Mouse (Mus musculus): ENCODE data around the gene Surf6.
A peak's percentile ranks its signal among the peaks of the same experiment; 100 is the strongest.

The Surf6 gene

DNA sequence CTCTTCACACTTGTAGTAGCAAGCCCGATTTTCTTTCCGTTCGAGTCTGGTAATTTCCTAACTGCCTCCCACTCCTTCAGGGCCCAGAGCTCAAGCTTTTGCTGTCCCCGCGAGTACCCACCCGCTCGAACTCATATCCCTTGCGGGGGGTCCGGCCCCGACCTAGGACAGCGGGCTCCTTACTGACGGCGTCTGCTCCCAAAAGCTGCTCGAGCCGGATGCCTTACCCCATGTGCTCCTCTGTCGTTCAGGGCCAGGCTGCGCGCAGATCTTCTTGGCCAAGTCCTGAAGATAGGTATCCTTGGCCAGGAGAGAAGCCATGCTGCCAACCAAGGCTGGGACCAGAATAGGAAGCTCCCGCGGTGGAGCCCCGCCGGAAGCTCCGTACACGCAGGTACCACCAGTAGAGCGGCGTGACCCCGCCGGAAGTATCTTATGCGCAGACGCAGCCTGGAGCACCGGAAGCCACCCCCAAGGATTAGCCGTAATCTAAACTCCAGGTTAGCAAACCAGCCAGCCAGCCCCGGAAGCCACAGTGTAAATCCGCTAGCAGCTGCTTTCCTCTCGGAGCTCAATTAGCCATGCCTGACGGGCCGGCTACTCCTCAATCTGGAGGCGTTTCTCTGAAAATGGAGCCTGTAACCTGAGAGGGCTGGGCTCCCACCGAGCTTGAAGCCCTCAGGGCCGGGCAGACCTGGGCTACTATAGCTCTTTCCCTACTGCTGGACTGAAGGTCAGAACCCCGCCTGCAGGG, at the start of gene Surf6:
Gene Surf6 (minus strand): TSS at position 413 of the 754 bp plus-strand sequence.
- DNase-seq: peak; percentile 98

DNA sequence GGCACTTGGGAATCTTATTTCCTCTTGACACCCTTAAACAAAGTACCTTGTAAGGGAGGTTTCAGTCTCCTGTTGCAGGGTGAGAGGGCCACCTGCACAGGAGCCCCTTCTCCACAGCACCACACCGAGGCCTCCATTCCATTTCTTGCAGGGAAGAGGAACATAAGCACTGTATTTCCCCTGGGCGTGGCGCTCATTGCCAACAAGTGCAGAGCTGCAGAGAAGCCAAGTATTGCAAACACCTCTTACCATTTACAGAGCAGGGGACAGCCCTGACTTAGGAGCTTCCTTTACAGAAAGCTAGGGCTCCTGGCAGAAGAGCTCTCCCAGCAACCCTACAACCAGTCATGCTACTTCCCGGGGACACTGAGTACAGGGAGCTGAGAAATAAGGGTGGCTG, 49.5 kb upstream of the Surf6 start:
- no peak for DNase-seq

DNA sequence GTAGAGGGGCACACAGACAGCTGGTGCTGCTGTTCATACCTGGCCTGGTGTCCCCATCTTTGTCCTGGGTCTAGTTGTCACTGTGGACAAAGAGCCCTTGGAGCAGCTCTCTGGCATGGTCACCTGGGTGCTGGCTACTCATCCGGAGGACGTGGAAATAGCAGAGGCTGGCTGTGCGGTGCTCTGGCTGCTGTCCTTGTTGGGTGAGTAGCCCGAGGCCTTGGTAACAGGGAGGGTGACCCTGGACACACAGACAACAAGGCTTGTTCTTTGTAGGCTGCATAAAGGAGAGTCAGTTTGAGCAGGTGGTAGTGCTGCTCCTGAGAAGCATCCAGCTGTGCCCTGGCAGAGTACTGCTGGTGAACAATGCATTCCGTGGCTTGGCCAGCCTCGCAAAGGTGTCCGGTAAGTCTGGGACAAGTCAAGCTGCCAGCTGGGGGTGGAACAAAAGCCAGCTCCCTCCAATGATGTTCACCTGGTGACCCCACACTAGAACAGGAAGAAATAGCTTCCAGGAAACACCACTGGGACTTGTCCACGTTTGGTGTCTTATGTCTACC, 48.7 kb upstream of the Surf6 start:
- DNase-seq: no peak

DNA sequence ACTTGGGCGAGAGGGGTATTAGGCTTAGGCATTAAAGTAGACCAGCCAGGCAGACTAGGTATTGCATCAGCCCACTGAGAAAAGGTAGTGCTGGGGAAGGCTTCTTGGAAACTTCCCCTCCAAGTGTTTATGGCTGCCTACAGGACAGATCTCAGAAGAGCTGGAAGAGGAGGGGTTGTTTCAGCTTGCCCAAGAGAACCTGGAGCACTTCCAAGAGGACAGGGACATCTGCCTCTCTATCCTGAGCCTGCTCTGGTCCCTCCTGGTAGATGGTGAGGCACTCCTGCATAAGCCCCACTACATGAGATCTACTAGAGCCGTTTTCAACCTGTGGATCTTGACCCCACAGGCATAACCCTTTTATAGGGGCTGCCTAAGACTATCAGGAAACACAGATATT, 47.7 kb upstream of the Surf6 start:
- DNase-seq: no peak

DNA sequence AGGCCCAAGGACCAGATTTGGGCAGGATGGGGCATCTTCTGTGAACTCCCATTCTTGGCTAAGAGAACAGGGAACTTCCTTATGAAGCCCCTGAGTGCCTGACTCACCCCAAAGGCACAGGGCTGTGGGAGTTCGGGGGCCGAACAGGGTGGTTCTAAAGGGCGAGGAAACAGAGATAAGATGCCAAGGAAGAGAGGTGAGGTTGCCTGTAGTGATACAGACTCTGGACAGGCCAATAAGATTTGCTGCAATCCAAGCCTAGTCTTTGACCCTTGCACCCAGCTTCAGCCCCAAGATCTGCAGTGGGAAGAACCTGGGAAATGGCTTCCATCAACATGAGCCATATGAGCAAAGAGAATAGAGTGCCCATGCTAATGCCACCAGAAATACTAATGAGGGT, 40.6 kb upstream of the Surf6 start:
- no peak for DNase-seq

GRCm38 (mm10) chr2:26941539-26941938, 38.9 kb upstream of the Surf6 start:
- DNase-seq: peak in 1 of 2 experiments; percentile 21

- DNase-seq: no peak
Observed at GRCm38 (mm10) chr2:26936425-26936824, 33.7 kb upstream of the Surf6 start.

DNA sequence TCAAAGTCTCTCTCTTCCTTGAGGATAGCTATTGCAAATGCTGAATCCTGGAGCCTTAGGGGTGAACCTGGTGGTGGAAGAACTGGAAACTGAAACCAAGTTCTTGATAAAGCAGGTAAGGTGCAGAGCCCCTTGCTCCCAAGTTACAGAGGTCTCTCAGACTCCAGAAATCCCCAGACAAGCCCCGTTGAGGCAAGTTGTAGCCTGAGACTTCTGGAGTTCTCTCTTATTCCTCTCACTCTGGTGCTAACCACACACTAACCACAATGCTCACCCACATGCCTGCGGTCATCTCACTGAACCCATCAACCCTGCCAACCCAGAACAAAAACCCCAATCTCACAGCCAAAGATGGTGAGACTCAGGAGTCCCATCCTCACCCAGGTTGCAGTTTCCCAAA, 32.6 kb upstream of the Surf6 start:
- DNase-seq: no peak

- peak; percentile 96 to 98 for DNase-seq
Observed at GRCm38 (mm10) chr2:26933304-26934055, 30.8 kb upstream of the Surf6 start, which contains the start of the genes Surf4 and Stkld1. TSS of gene Surf4 (minus strand) at chr2:26933928. TSS of gene Stkld1 (plus strand) at chr2:26934047.

DNA sequence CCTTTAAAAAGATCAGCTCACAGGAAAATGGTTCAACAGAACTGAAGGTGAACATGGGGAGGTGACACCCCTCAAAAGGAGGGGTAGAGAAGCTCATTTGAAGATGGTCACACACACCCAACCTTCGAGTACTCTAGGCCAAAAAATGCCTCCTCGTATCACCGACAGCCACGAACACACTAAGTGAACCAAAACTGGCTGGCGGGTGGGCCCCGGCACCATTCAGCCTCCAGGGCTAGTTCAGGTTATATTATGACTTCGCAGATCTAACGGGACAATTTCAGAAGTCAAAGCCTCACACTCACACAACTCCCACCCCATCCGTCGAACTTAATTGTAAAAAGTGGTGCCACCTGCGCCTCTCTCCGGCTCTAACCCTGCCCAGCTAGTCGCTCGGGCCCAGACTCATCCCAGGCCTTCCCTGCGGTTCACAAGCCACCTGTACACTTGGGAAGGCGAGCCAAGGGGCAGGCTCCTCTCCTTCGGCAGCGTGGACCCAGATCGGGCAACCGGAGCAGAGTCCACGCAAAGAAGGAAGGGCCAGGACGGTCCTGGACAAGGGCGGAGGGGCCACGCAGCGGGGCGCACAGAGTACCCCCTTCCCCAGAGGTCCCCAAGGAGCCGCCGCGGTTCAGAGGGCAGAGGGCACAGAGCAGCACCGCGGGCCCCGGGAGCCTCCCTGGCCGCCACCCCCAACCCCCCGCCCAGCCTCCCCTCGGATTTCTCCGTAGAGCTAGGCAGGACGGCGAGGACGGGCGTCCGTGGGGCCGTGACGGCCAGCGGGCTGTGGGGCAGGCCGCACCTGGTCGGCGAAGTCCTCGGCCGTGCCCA, 30.0 kb upstream of the Surf6 start:
- DNase-seq: peak in 1 of 2 experiments; percentile 62

GRCm38 (mm10) chr2:26930390-26930789, 27.7 kb upstream of the Surf6 start:
- peak; percentile 72 to 74 for DNase-seq

DNA sequence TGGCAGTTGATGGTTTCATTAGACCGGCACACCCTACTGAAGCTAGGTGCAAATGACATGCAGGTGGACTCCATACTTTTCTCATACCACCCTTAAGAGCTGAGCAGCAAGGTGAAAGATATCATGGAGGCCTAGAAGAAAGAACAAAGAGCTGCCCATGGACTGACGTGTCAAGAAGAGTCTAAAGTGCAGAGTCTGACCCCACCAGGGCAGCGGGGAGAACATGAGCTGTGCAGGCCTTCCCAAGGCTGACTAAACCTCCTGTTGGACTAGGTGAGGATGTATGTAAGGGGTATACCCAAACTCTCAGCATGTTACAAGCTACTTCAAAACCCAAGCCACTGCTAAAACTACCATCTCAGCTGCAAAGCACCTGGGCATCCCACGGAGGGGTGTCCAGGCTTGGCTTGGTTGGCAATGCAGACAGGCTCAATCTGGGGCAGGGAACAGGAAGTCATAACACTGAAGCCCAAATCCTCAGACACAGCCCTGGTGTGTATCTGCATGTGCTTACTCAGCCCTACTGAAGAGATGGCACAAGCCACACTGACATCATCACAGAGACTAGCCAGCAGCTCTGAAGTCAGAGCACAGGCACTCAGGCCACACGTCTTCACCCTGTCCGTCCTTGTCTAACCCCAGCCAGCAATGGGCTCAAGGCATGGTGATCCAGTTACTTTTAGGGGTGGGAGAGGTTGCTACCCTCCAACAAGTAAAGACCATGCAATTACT, 25.2 kb upstream of the Surf6 start:
- DNase-seq: peak in 1 of 2 experiments; percentile 44

GRCm38 (mm10) chr2:26921784-26922183, 19.1 kb upstream of the Surf6 start:
- peak; percentile 45 to 48 for DNase-seq

GRCm38 (mm10) chr2:26920190-26920855, 17.6 kb upstream of the Surf6 start:
- peak; percentile 71 to 81 for DNase-seq

GRCm38 (mm10) chr2:26919684-26920083, 17.0 kb upstream of the Surf6 start:
- DNase-seq: no peak

- no peak for DNase-seq
Observed at GRCm38 (mm10) chr2:26916738-26917137, 14.1 kb upstream of the Surf6 start.

DNA sequence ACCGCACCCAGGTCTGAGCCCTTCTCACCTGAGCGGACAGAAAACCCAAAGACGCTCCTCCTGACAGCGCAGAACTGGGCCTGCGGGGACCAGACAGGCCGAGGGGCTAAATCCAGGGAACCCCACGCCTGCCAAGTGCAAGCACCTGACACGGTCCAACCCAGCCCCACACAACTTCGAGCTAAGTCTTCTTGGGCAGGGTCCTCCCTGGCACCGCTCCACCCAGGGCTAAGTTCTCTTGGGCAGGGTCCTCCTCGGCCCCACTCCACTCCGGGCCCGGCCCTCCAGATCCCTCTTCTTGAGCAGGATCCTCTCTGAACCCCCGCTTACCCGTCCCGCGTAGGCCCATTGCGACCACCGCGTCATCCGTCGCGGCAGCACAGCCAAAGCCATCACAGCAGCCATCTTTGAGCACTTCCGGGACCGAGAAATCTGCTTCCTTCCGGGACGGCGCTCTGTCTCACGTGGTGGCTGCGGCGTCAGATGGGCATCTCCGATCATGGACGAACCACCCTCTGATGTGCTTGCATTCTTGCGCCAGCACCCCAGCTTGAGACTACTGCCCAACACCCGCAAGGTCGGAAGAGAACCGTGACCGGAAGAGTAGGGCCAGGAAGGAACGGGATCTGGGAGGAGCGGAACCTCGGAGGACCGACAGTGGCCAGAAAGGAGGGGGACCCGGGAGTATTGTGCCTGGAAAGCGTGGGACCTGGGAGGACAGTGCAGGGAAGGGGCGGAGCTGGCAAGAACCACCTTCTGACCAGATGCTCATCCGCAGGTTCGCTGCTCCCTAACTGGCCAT, 13.4 kb upstream of the Surf6 start, which contains the start of the genes Surf2 and Surf1:
Gene Surf2 (plus strand): TSS at position 441 of the 802 bp plus-strand sequence.
Gene Surf1 (minus strand): TSS at position 604 of the 802 bp plus-strand sequence.
- peak; percentile 74 to 84 for DNase-seq

DNA sequence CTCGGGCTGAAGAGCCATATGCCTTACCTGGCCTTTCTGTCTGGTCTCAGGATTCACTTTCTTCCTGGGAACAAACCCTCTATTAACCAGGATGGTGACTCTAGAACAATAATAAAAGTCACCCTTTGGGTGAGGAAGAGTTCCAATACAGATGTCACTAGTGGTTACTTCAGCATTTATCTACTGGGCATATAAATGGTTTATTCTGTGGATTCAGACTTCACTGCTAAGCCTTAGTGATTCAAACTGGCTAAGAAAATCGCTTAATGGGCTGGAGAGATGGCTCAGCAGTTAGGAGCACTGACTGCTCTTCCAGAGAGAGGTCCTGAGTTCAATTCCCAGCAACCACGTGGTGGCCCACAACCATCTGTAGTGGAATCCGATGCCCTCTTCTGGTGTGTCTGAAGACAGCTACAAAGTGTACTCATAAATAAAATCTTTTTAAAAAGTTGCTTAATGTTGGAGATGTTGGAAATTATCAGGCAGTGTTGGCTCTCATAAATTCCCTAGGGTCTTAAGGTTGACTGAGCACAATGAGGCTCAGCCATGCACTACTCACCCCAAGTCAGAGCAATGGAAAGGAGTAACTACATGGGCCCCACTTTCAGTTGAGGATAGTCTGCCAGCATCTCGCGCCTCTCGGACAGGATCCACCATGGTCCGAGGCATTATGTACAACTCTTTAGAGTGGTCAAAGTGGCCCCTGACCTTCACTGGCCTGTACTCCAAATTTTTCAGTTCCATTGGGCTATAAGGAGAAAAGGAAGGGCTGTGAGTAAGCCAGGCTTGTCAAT, 11.7 kb upstream of the Surf6 start:
- no peak for DNase-seq

DNA sequence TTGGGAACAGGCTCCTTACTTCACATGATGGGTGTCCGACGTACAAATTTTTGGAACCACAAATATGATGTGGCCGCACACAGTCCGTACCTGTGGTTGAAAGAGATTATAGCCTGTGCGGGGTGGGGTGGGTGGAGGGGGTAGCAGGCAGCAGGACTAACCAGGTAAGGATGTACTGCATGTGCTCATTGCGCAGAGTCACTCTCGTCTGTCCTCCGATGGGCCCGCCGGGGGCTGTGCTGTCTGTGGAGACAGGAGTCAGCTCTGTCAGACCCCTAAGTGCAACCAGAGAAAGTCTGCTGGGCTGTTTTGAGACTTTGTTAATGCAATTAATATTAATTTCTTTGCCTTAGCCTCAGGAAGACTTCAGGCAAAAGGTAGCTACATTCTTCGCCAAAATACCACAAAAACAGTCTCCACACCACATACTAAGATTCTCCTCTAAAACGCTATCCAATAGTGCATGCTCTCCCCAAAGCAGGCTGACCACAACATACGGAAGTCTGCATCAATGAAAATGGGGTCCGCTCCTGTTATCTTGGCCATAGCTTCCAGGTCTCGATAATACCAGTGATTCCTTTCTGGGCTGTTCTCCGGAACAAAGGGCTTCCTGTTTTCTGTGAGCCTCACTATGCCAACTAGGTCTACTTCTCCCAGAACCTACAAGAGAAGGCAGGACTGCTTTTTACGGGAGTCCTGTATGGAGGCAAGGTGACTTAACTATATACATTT, 10.9 kb upstream of the Surf6 start:
- DNase-seq: no peak
